Mouse (Mus musculus) cortical plate, adult 2 months (tissue): Measurements from ENCODE around the gene Spon1.

Experiments
- CTCF ChIP-seq: fragments of 200-500 bp; IDR thresholded peaks from 2 replicates; pipeline ENCODE4 v1.5.1; 2011; ENCODE audit warnings: mild to moderate bottlenecking, control low read depth, low read length; ENCODE audit not compliant: insufficient read depth; ENCODE audit errors: extremely low read depth
- POLR2A ChIP-seq: fragments of 200-500 bp; IDR thresholded peaks from 2 replicates; pipeline ENCODE4 v1.6.1; 2011; ENCODE audit warnings: mild to moderate bottlenecking, low read length, control low read depth; ENCODE audit not compliant: insufficient read depth; ENCODE audit errors: extremely low read depth

GRCm38 (mm10) chr7:114058927-114059441, 293.2 kb downstream of the Spon1 start:
- TF ChIP-seq POLR2A, result no peak
- no peak for TF ChIP-seq CTCF
